Mouse (Mus musculus) intestine, embryonic 15.5 days (tissue): ENCODE measurements around the gene Bptf. TPM values are rescaled to one million over a fixed set of nuclear protein-coding genes. Genes with fewer than 3 reads are reported as not detected.
"Not testable (repeated sequence)": the region's sequence is repeated elsewhere in the genome, so short reads cannot be mapped to it uniquely, and the experiment has no call there.

Experiments used
- ATAC-seq: fragments of 200-750 bp; cut with Nextera tagmentation; 2 replicates; pipeline ENCODE4 v1.8.0; 2017; ENCODE audit warnings: moderate TSS enrichment, moderate library complexity
- H3K27ac ChIP-seq: fragments of 300-500 bp; sonication (generic); 2 replicates; pipeline ENCODE4 v1.5.1; 2015; ENCODE audit warnings: mild to moderate bottlenecking, inconsistent platforms
- H3K27me3 ChIP-seq: fragments of 300-500 bp; sonication (generic); replicated peaks from 2 replicates; pipeline ENCODE4 v1.6.1; 2015; ENCODE audit warnings: inconsistent platforms
- H3K36me3 ChIP-seq: fragments of 300-500 bp; sonication (generic); 2 replicates; pipeline ENCODE4 v1.6.1; 2015; ENCODE audit warnings: inconsistent platforms
- H3K4me1 ChIP-seq: fragments of 300-500 bp; sonication (generic); replicated peaks from 2 replicates; pipeline ENCODE4 v1.6.1; 2015; ENCODE audit warnings: inconsistent platforms
- H3K4me2 ChIP-seq: fragments of 300-500 bp; sonication (generic); replicated peaks from 2 replicates; pipeline ENCODE4 v1.6.1; 2015; ENCODE audit warnings: mild to moderate bottlenecking, inconsistent platforms
- H3K4me3 ChIP-seq: fragments of 300-500 bp; sonication (generic); replicated peaks from 2 replicates; pipeline ENCODE4 v1.5.1; 2015; ENCODE audit warnings: inconsistent platforms
- H3K9ac ChIP-seq: fragments of 300-500 bp; sonication (generic); 2 replicates; pipeline ENCODE4 v1.6.1; 2015; ENCODE audit warnings: inconsistent platforms
- H3K9me3 ChIP-seq: fragments of 300-500 bp; sonication (generic); 2 replicates; pipeline ENCODE4 v1.6.1; 2016; ENCODE audit warnings: inconsistent platforms
- WGBS: fragments of 180-500 bp; shearing (Covaris S2); methylation state at CpG from one replicate; pipeline ENCODE4 v1.1.7; 2015; 5-methylcytosine and 5-hydroxymethylcytosine counted together
- polyA plus RNA-seq: library from polyadenylated mRNA; unstranded; fragments of >200 nt; fragmentation: Nextera tagmentation; extraction: Ambion mirVana; gene quantifications from 2 replicates; pipeline ENCODE4 v1.2.1, GENCODE M21; 2015

The Bptf gene
- polyA plus RNA-seq = 21.6 and 26.4 TPM in 2 replicates

DNA sequence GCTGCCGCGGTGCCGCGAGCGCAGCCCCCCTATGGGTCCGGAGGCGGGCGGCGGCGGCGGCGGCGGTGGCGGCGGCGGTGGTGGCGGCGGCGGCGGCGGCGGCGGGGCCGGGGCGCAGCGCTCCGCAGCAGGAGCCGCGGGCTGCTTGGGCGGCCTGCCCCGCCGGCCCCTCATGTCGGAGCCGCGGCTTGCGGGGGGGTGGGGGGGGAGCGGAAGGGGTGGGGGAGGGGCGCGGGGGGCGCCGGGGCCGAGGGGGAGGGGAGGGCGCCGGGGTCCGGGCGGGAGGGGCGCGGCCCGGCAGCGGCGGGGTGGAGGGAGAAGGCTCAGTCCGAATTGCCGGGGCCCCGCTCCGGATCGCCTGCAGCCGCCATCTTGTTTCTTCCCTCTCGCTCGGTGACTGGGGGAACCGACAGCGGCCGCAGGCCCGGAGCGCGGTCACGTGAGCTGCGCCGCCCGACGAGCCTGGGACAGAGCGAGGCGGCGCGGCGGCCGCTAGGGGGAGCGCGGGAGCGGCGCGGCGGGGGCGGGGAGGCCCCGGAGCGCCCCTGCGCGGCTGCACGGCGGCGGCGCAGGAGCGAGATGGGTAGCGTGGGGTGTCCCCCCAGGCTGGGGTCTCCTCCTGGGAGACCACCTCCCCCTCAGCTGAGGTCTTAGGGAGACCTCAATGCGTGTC is at the start of gene Bptf:
Gene Bptf (minus strand): TSS at position 379 of the 673 bp plus-strand sequence.
- Histone ChIP-seq H3K27ac (peak within 1 kb of the TSS; percentile 95), H3K4me3 (peak within 1 kb of the TSS; percentile 90), H3K36me3 (no peaks in the 10 kb centered on the region), H3K9ac (peak within 1 kb of the TSS; percentile 93), H3K4me2 (peak within 1 kb of the TSS; percentile 92), H3K9me3 (no peaks in the 10 kb centered on the region), H3K27me3 (no peaks in the 10 kb centered on the region), H3K4me1 (peaks cover 3% of the 10 kb centered on the region; the same call in 1 of the 2 replicates)
- under 1% methylated on average over 58 of the region's 94 CpGs for WGBS
- peak; percentile 98 for ATAC-seq

DNA sequence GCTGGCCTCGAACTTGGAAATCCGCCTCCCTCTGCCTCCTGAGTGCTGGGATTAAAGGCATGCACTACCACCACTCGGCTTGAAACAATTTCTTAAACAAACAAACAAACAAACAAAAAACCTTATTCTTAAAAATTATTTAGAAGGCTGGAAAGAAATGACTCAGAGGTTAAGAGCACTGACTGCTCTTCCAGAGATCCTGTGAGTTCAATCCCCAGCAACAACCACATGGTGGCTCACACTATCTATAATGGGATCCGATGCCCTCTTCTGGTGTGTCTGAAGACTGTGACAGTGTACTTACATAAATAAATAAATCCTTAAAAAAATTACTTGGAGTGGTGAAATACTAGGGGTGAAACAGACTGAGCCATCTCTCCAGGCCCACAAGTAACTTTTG is 29.3 kb upstream of the Bptf start:
- Histone ChIP-seq H3K27me3 (no peaks in the 10 kb centered on the region), H3K9ac (no peak overlapping the region), H3K4me1 (no peaks in the 10 kb centered on the region), H3K36me3 (0 out of 2 replicates have a peak, but pooled peaks cover 3% of the 10 kb centered on the region), H3K9me3 (no peaks in the 10 kb centered on the region), H3K27ac (no peak overlapping the region), H3K4me2 (no peak overlapping the region), H3K4me3 (no peak overlapping the region)
- WGBS = 76% methylated on average over 4 of the region's 4 CpGs
- no peak for ATAC-seq

DNA sequence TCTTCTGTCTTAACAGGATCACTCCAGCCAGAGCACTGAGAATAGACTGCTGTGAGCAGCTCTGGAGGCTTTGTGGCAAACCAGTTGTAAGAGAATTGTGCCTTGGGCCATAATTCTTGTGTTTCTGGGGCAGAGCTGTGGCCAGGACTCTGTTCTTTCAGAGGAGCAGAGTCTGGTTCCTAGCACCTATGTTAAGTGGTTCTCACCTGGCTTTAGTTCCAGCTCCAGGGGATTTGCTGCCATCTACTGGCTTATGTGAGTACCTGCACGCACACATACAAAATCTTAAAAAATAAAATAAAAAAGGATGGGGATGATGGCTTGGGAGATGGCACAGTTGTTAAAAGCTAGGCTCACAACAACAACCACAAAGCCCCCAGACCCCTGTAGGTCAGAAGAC is 27.1 kb upstream of the Bptf start:
- Histone ChIP-seq H3K9me3 (no peaks in the 10 kb centered on the region), H3K27ac (no peak overlapping the region), H3K27me3 (no peaks in the 10 kb centered on the region), H3K4me2 (no peak overlapping the region), H3K36me3 (no peaks in the 10 kb centered on the region), H3K9ac (no peak overlapping the region), H3K4me3 (no peak overlapping the region), H3K4me1 (no peaks in the 10 kb centered on the region)
- 48% methylated on average over 1 of the region's 1 CpGs for WGBS
- no peak for ATAC-seq

DNA sequence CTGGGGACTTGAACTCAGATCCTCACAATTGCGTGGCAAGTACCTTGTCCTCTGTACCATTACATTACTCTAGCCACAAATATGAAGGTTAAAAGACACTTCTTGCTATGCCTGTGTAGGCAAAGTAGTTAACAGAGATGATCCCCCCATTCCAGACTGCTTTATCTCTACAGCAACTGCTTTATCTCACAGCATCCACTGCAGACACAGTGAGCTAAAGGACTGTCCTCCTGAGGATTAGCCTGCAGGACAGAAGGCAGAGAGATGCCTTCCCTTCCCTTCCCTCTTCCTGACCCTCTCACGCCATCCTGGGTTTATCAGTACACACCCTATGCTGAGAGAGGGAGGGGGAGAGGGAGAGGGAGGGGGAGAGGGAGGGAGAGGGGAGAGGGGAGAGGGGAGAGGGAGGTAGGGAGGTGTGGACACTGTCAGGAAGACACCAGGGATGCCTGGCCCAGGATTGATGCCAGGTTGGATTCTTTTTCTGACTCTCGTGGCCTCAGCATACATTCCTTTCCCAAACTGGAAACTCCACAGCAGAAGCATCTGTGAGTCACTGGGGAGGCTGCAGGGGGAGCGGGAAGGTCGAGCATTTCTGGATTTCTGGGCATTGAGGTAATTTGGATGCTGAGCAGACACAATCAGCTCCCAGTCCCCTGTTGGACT is 25.2 kb upstream of the Bptf start:
- peak; percentile 41; the same call in 1 of the 2 replicates for ATAC-seq
- H3K9me3 ChIP-seq = no peaks in the 10 kb centered on the region
- H3K36me3 ChIP-seq = no peaks in the 10 kb centered on the region
- H3K4me2 ChIP-seq = no peak overlapping the region
- no peak overlapping the region for H3K9ac ChIP-seq
- WGBS = 32% methylated on average over 4 of the region's 5 CpGs
- no peak overlapping the region for H3K27ac ChIP-seq
- H3K4me3 ChIP-seq = no peak overlapping the region
- no peaks in the 10 kb centered on the region for H3K27me3 ChIP-seq
- no peaks in the 10 kb centered on the region for H3K4me1 ChIP-seq

DNA sequence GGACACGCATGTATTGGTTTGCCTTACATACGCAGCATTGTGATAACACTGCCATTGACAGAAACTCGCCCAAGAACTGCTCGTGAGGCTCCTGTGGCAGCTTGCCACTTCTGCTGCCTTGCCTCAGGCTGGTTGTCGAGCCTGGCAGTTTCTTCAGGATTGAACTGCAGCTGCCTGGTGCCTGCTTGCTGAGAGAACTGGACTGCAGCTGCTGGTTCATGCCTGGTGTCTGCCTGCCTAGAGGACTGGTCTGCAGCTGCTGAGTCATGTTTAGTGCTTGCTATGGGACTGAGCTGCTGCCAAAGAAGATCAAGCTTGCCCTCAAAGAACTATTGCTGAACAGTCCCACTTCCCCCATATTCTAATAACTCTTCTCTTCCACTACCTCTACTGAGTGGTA is 23.4 kb upstream of the Bptf start:
- no peaks in the 10 kb centered on the region for H3K27me3 ChIP-seq
- no peak overlapping the region for H3K4me2 ChIP-seq
- H3K4me3 ChIP-seq = no peak overlapping the region
- ATAC-seq = no peak
- no peaks in the 10 kb centered on the region for H3K4me1 ChIP-seq
- no peaks in the 10 kb centered on the region for H3K9me3 ChIP-seq
- H3K36me3 ChIP-seq = no peaks in the 10 kb centered on the region
- no peak overlapping the region for H3K27ac ChIP-seq
- 85% methylated on average over 5 of the region's 5 CpGs for WGBS
- H3K9ac ChIP-seq = no peak overlapping the region

DNA sequence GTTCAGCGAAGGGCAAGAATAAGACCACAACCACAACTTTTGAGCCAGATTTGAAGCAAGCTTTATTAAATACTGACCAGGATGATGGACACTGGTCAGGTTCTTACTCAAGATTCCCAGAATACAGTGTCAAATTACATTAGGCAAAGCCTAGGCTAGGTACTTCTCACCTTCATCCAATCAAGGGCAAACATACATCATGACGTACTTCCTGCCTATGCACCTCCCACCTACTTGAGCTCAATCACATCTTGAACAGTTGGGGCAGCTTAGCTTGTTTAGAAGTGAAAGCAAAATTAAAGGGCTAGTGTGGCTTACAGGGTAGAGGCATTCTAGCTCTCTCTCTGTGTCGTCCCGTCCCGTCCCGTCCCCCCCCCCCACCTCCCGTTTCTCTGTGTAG is 22.5 kb upstream of the Bptf start:
- WGBS = 71% methylated on average over 7 of the region's 7 CpGs
- no peak for ATAC-seq
- Histone ChIP-seq H3K4me1 (no peaks in the 10 kb centered on the region), H3K9ac (no peak overlapping the region), H3K4me2 (no peak overlapping the region), H3K4me3 (no peak overlapping the region), H3K36me3 (no peaks in the 10 kb centered on the region), H3K27ac (no peak overlapping the region), H3K27me3 (no peaks in the 10 kb centered on the region), H3K9me3 (no peaks in the 10 kb centered on the region)

DNA sequence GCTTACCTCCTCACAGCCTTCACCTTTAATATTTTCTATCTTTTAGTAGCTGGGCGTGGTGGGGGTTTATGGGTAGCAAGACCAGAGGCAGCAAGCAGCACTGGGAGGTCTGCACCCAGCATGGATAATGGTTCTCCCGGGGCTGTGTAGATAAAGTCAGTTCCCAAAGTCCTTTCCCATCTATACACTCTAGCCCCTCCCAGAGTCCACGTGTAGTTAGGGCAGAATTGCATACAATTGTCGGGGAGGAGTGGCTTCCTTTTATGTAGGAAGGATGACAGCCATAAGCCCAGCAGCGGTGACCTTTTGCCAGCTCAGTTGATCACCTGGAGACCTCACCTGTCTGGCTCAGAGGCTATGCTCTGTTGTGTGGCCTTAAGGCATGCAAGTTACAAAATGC is 21.7 kb upstream of the Bptf start:
- Histone ChIP-seq H3K27me3 (no peaks in the 10 kb centered on the region), H3K4me1 (no peaks in the 10 kb centered on the region), H3K27ac (no peak overlapping the region), H3K4me2 (no peak overlapping the region), H3K9ac (no peak overlapping the region), H3K9me3 (no peaks in the 10 kb centered on the region), H3K4me3 (no peak overlapping the region), H3K36me3 (no peaks in the 10 kb centered on the region)
- peak; percentile 55; the same call in 1 of the 2 replicates for ATAC-seq
- WGBS = 66% methylated on average over 5 of the region's 5 CpGs

DNA sequence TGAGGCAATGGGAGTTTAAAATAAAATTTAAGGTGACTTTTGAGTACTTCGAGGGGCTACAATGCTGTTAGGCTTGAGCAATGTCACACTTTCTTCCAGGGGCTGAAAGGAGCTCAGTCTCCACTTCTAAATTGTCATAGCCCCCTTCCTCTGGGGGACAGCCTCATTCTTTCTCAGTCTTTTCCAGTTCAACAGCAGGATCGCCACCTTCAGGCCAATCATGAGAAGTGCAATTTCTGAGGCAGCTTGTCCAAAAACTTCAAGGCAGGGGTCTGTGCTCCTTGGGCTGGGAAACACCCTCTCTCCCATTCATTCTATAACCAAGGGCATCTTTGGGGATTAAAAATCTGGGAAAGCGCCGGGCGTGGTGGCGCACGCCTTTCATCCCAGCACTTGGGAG is 19.9 kb upstream of the Bptf start:
- WGBS = 75% methylated on average over 7 of the region's 7 CpGs
- H3K4me2 ChIP-seq = no peak overlapping the region
- H3K27me3 ChIP-seq = no peaks in the 10 kb centered on the region
- no peak for ATAC-seq
- H3K9me3 ChIP-seq = no peaks in the 10 kb centered on the region
- H3K9ac ChIP-seq = no peak overlapping the region
- H3K36me3 ChIP-seq = no peaks in the 10 kb centered on the region
- no peaks in the 10 kb centered on the region for H3K4me1 ChIP-seq
- no peak overlapping the region for H3K27ac ChIP-seq
- no peak overlapping the region for H3K4me3 ChIP-seq

DNA sequence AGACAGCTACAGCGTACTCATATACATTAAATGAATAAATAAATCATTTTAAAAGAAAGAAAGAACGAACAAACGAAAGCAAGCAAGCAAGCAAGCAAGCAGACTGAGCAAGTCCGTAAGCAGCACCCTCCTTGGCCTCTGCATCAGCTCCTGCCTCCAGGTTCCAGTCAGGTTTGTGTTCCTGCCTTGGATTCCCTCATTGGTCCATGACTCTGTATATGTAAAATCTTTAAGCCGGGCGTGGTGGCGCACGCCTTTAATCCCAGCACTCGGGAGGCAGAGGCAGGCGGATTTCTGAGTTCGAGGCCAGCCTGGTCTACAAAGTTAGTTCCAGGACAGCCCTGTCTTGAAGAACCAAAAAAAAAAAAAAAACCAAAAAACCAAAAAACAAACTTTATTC is 12.0 kb upstream of the Bptf start:
- H3K4me2 ChIP-seq, H3K4me1 ChIP-seq, ATAC-seq, H3K36me3 ChIP-seq, H3K27me3 ChIP-seq, H3K9me3 ChIP-seq, H3K4me3 ChIP-seq, H3K27ac ChIP-seq, H3K9ac ChIP-seq: not testable (repeated sequence)
- 90% methylated on average over 11 of the region's 11 CpGs for WGBS

DNA sequence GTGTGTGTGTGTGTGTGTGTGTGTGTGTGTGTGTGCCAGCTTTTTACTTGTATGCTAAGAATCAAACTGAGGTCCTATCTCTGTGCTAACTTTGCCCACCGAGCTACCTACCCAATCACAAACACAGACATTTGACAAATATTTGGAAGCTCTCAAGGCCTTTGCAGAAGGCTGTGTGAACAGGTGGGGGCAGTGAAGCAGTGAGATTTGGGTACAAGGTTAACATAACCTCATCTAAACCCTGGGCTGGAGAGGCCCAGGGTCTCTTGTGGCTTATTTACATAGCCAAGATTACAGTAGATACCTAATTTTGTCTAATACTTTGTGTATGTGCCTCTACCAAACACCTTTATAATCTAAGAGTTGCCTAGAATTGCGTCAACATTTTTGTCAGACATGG is 10.5 kb upstream of the Bptf start:
- Histone ChIP-seq H3K27ac (no peak overlapping the region), H3K9me3 (no peaks in the 10 kb centered on the region), H3K4me2 (no peak overlapping the region), H3K27me3 (no peaks in the 10 kb centered on the region), H3K4me3 (no peak overlapping the region), H3K36me3 (no peaks in the 10 kb centered on the region), H3K9ac (no peak overlapping the region), H3K4me1 (no peaks in the 10 kb centered on the region)
- 74% methylated on average over 2 of the region's 2 CpGs for WGBS
- no peak for ATAC-seq

DNA sequence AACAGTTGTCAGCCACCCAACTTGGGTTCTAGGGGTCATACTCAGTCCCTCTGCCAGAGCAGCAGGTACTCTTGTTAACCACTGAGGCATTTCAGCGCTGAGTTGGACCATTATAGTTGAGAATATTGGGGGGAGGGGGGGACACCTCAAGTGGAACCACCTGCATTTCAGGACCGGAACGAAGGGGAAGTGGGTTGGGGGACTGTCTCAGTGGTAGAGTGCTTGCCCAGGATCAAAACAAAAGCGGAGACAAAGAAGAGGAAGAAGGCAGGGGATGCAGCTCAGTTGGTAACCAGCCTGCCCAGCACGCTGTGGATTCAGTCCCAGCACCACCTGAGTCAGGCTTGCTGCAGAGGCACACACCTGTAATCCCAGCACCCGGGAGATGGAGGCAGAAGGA is 8.8 kb upstream of the Bptf start:
- no peak for ATAC-seq
- WGBS = 40% methylated on average over 6 of the region's 6 CpGs
- Histone ChIP-seq H3K4me2 (no peak overlapping the region), H3K27ac (no peak overlapping the region), H3K9me3 (no peaks in the 10 kb centered on the region), H3K9ac (no peak overlapping the region), H3K4me1 (no peaks in the 10 kb centered on the region), H3K36me3 (no peaks in the 10 kb centered on the region), H3K27me3 (no peaks in the 10 kb centered on the region), H3K4me3 (no peak overlapping the region)

DNA sequence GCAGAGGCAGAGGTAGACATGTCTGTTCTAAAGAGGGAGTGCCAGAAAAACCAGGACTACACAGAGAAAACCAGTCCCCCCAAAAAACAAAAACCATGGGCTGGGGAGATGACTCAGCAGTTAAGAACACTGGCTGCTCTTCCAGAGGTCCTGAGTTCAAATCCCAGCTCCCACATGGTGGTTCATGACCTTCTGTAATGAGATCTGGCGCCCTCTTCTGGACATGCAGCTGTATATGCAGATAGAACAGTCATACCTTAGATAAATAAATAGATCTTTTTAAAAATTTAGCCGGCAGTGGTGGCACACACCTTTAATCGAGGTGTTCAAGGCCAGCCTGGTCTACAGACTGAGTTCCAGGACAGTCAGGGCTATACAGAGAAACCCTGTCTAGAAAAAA is 6.7 kb upstream of the Bptf start:
- no peak for ATAC-seq
- no peaks in the 10 kb centered on the region for H3K4me1 ChIP-seq
- no peaks in the 10 kb centered on the region for H3K27me3 ChIP-seq
- H3K4me3 ChIP-seq = no peak overlapping the region
- H3K36me3 ChIP-seq = no peaks in the 10 kb centered on the region
- H3K4me2 ChIP-seq = no peak overlapping the region
- no peak overlapping the region for H3K27ac ChIP-seq
- no peaks in the 10 kb centered on the region for H3K9me3 ChIP-seq
- WGBS = 78% methylated on average over 3 of the region's 3 CpGs
- no peak overlapping the region for H3K9ac ChIP-seq

DNA sequence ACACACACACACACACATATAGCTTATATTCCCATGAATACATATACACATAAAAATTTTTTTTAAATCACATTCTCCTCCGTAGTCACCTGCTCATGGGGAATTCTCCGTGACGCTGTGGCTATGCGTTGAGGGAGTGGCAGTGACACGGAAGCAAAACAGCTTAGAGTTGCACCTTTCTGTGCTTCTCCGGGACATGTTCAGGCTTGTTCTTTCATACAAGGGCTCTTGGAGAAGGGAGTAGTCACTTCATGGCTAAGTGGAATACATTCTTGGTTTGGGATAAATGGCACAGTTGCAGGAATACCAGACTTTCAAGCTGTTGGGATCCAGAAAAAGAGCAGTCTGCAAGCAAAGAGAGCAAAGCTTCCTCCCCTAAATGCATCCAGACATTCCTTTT is 5.7 kb upstream of the Bptf start:
- no peak overlapping the region for H3K4me3 ChIP-seq
- H3K9ac ChIP-seq = no peak overlapping the region
- no peaks in the 10 kb centered on the region for H3K27me3 ChIP-seq
- H3K27ac ChIP-seq = no peak overlapping the region
- no peaks in the 10 kb centered on the region for H3K36me3 ChIP-seq
- no peaks in the 10 kb centered on the region for H3K9me3 ChIP-seq
- no peak overlapping the region for H3K4me2 ChIP-seq
- peaks cover 2% of the 10 kb centered on the region; the same call in 1 of the 2 replicates for H3K4me1 ChIP-seq
- WGBS = 98% methylated on average over 6 of the region's 6 CpGs
- ATAC-seq = no peak
